Mouse (Mus musculus): ENCODE results near the gene Rgs13.

GRCm38 (mm10) chr1:144139847-144140246 lies 37.3 kb downstream of the Rgs13 start:
- no peak for TF ChIP-seq EP300 (optimal IDR thresholded peaks at IDR 0.05)
- no peak for TF ChIP-seq CTCF (IDR thresholded peaks at IDR 0.05; ENCODE audit: low read depth)
